Mouse (Mus musculus): Measurements from ENCODE around the gene Gm26558.

DNA sequence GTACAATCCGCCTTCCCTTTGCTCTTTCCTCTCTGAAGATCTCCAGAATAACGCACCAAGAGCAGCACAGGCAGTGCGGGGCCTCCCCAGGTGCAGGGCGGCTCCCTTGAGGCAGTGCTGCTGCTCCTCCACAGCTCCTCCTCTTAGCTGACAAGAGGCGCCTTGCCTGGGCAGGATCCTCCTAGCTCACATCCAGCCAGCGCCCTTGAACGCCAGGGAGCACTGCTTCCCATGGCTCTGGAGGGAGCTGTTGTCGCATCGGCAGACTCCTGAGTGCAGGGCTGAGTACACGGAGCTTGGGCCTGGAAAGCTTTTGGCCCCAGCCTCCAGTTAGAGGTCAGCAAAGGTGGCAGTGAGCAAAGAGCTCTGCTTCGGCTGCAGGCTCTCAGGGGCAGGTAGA is 28.3 kb upstream of the Gm26558 start:
- TF ChIP-seq HCFC1 (IDR thresholded peaks at IDR 0.05; ENCODE audit: borderline replicate concordance, insufficient read depth, low read length) (no peak), ZC3H11A (IDR thresholded peaks at IDR 0.05; ENCODE audit: borderline replicate concordance, low read depth, low read length) (no peak), CHD2 (IDR thresholded peaks at IDR 0.05; ENCODE audit: low read depth, low read length) (no peak), ZNF384 (IDR thresholded peaks at IDR 0.05; ENCODE audit: low read depth, low read length) (no peak), MAFK (IDR thresholded peaks at IDR 0.05; ENCODE audit: insufficient read depth, low read depth, low read length) (no peak)

Measured in ES-E14 (cell line).